Mouse (Mus musculus) lung, embryonic 16.5 days (tissue): ENCODE data around the gene Kcnj8. TPM values are rescaled to one million over a fixed set of nuclear protein-coding genes. Genes with fewer than 3 reads are reported as not detected.

Experiments
- ATAC-seq: fragments of 200-750 bp; cut with Nextera tagmentation; 2 replicates; pipeline ENCODE4 v1.8.0; 2017; ENCODE audit warnings: low read depth, mild to moderate bottlenecking, moderate library complexity
- H3K27ac ChIP-seq: fragments of 300-500 bp; sonication (generic); 2 replicates; pipeline ENCODE4 v1.5.1; 2014; ENCODE audit warnings: mild to moderate bottlenecking, control low read depth, low read length
- H3K27me3 ChIP-seq: fragments of 300-500 bp; sonication (generic); 2 replicates; pipeline ENCODE4 v1.6.1; 2014; ENCODE audit warnings: low read depth, low read length, mixed read lengths; ENCODE audit not compliant: control insufficient read depth, insufficient read depth
- H3K36me3 ChIP-seq: fragments of 300-500 bp; sonication (generic); 2 replicates; pipeline ENCODE4 v1.6.1; 2014; ENCODE audit warnings: low read length; ENCODE audit not compliant: control insufficient read depth, insufficient read depth
- H3K4me1 ChIP-seq: fragments of 300-500 bp; sonication (generic); replicated peaks from 2 replicates; pipeline ENCODE4 v1.6.1; 2014; ENCODE audit warnings: low read length, mixed read lengths; ENCODE audit not compliant: control insufficient read depth, insufficient read depth
- H3K4me2 ChIP-seq: fragments of 300-500 bp; sonication (generic); 2 replicates; pipeline ENCODE4 v1.6.1; 2014; ENCODE audit warnings: low read depth, low read length, control low read depth
- H3K4me3 ChIP-seq: fragments of 300-500 bp; sonication (generic); 2 replicates; pipeline ENCODE4 v1.5.1; 2014; ENCODE audit warnings: mild to moderate bottlenecking, low read length, control low read depth
- H3K9ac ChIP-seq: fragments of 300-500 bp; sonication (generic); 2 replicates; pipeline ENCODE4 v1.6.1; 2014; ENCODE audit warnings: low read length, control low read depth
- H3K9me3 ChIP-seq: fragments of 300-500 bp; sonication (generic); 2 replicates; pipeline ENCODE4 v1.6.1; 2016; ENCODE audit warnings: low read length; ENCODE audit not compliant: control insufficient read depth
- WGBS: fragments of 180-500 bp; shearing (Covaris S2); extraction: QIAGEN DNeasy Blood & Tissue Kit; methylation state at CpG from one replicate; pipeline ENCODE4 v1.1.7; 2014; 5-methylcytosine and 5-hydroxymethylcytosine counted together
- polyA plus RNA-seq: library from polyadenylated mRNA; unstranded; fragments of >200 nt; fragmentation: Nextera tagmentation; extraction: Ambion mirVana; gene quantifications from 2 replicates; pipeline ENCODE4 v1.2.1, GENCODE M21; 2015

The Kcnj8 gene
- polyA plus RNA-seq, result 17.8 and 18.8 TPM in 2 replicates

GRCm38 (mm10) chr6:142571055-142571618, at the start of gene Kcnj8:
Gene Kcnj8, minus strand, starts transcription at chr6:142571614.
- H3K4me2 ChIP-seq, result peak within 1 kb of the TSS; percentile 87
- H3K4me1 ChIP-seq, result peaks cover 20% of the 10 kb centered on the region
- H3K9me3 ChIP-seq, result no peaks in the 10 kb centered on the region
- H3K36me3 ChIP-seq, result no peaks in the 10 kb centered on the region
- ATAC-seq, result peak; percentile 87
- H3K27me3 ChIP-seq, result peaks cover 20% of the 10 kb centered on the region
- H3K9ac ChIP-seq, result peak within 1 kb of the TSS; percentile 48
- WGBS, result under 1% methylated on average over 31 of the region's 34 CpGs
- H3K4me3 ChIP-seq, result peak within 1 kb of the TSS; percentile 53
- peak within 1 kb of the TSS; percentile 34; the same call in 1 of the 2 replicates for H3K27ac ChIP-seq

GRCm38 (mm10) chr6:142616659-142617058, 45.2 kb upstream of the Kcnj8 start:
- Histone ChIP-seq H3K9me3 (no peaks in the 10 kb centered on the region), H3K4me3 (no peak overlapping the region), H3K4me1 (peaks cover 2% of the 10 kb centered on the region; the same call in 1 of the 2 replicates), H3K36me3 (no peaks in the 10 kb centered on the region), H3K27ac (no peak overlapping the region), H3K9ac (no peak overlapping the region), H3K27me3 (no peaks in the 10 kb centered on the region), H3K4me2 (no peak overlapping the region)
- peak; percentile 80 for ATAC-seq
- 23% methylated on average over 3 of the region's 3 CpGs for WGBS

- H3K4me3 ChIP-seq, result no peak overlapping the region
- H3K9me3 ChIP-seq, result no peaks in the 10 kb centered on the region
- no peak overlapping the region for H3K27ac ChIP-seq
- WGBS, result 47% methylated on average over 10 of the region's 10 CpGs
- H3K36me3 ChIP-seq, result no peaks in the 10 kb centered on the region
- peak; percentile 73 for ATAC-seq
- H3K27me3 ChIP-seq, result no peaks in the 10 kb centered on the region
- H3K4me2 ChIP-seq, result no peak overlapping the region
- H3K4me1 ChIP-seq, result peaks cover 2% of the 10 kb centered on the region; the same call in 1 of the 2 replicates
- no peak overlapping the region for H3K9ac ChIP-seq
Observed at GRCm38 (mm10) chr6:142614324-142614723, 42.9 kb upstream of the Kcnj8 start.

GRCm38 (mm10) chr6:142612366-142612765, 41.0 kb upstream of the Kcnj8 start:
- Histone ChIP-seq H3K9ac (no peak overlapping the region), H3K9me3 (no peaks in the 10 kb centered on the region), H3K36me3 (no peaks in the 10 kb centered on the region), H3K4me1 (peaks cover 2% of the 10 kb centered on the region; the same call in 1 of the 2 replicates), H3K4me3 (no peak overlapping the region), H3K27me3 (no peaks in the 10 kb centered on the region), H3K27ac (no peak overlapping the region), H3K4me2 (no peak overlapping the region)
- no peak for ATAC-seq
- WGBS, result 74% methylated on average over 8 of the region's 8 CpGs

- no peak overlapping the region for H3K9ac ChIP-seq
- ATAC-seq, result peak; percentile 51
- H3K4me2 ChIP-seq, result no peak overlapping the region
- 45% methylated on average over 9 of the region's 9 CpGs for WGBS
- no peaks in the 10 kb centered on the region for H3K9me3 ChIP-seq
- H3K36me3 ChIP-seq, result no peaks in the 10 kb centered on the region
- no peaks in the 10 kb centered on the region for H3K27me3 ChIP-seq
- H3K4me3 ChIP-seq, result no peak overlapping the region
- no peaks in the 10 kb centered on the region; the same call in 1 of the 2 replicates for H3K4me1 ChIP-seq
- H3K27ac ChIP-seq, result 0 out of 2 replicates have a peak overlapping the region, but pooled peaks have one; percentile 38
Observed at GRCm38 (mm10) chr6:142609401-142610373, 38.3 kb upstream of the Kcnj8 start.

GRCm38 (mm10) chr6:142607080-142607479, 35.7 kb upstream of the Kcnj8 start:
- Histone ChIP-seq H3K36me3 (no peaks in the 10 kb centered on the region), H3K4me1 (no peaks in the 10 kb centered on the region), H3K27me3 (no peaks in the 10 kb centered on the region), H3K4me3 (no peak overlapping the region), H3K9ac (no peak overlapping the region), H3K27ac (no peak overlapping the region), H3K4me2 (no peak overlapping the region), H3K9me3 (no peaks in the 10 kb centered on the region)
- ATAC-seq, result no peak
- WGBS, result 61% methylated on average over 7 of the region's 7 CpGs

GRCm38 (mm10) chr6:142602772-142603171, 31.4 kb upstream of the Kcnj8 start:
- no peak for ATAC-seq
- no peak overlapping the region for H3K4me3 ChIP-seq
- H3K9ac ChIP-seq, result no peak overlapping the region
- H3K4me1 ChIP-seq, result no peaks in the 10 kb centered on the region
- H3K27me3 ChIP-seq, result no peaks in the 10 kb centered on the region
- H3K36me3 ChIP-seq, result no peaks in the 10 kb centered on the region
- no peak overlapping the region for H3K27ac ChIP-seq
- H3K4me2 ChIP-seq, result no peak overlapping the region
- 64% methylated on average over 6 of the region's 6 CpGs for WGBS
- no peaks in the 10 kb centered on the region for H3K9me3 ChIP-seq

- no peak overlapping the region for H3K27ac ChIP-seq
- no peak for ATAC-seq
- H3K4me2 ChIP-seq, result no peak overlapping the region
- no peak overlapping the region for H3K4me3 ChIP-seq
- H3K4me1 ChIP-seq, result no peaks in the 10 kb centered on the region
- no peaks in the 10 kb centered on the region for H3K9me3 ChIP-seq
- no peaks in the 10 kb centered on the region for H3K27me3 ChIP-seq
- no peak overlapping the region for H3K9ac ChIP-seq
- H3K36me3 ChIP-seq, result no peaks in the 10 kb centered on the region
- WGBS, result 75% methylated on average over 4 of the region's 4 CpGs
Observed at GRCm38 (mm10) chr6:142578831-142579230, 7.4 kb upstream of the Kcnj8 start.

- 75% methylated on average over 6 of the region's 6 CpGs for WGBS
- no peaks in the 10 kb centered on the region for H3K9me3 ChIP-seq
- no peak overlapping the region for H3K27ac ChIP-seq
- no peaks in the 10 kb centered on the region for H3K36me3 ChIP-seq
- H3K9ac ChIP-seq, result no peak overlapping the region
- H3K4me1 ChIP-seq, result peaks cover 1% of the 10 kb centered on the region; the same call in 1 of the 2 replicates
- no peak overlapping the region for H3K4me2 ChIP-seq
- no peaks in the 10 kb centered on the region; the same call in 1 of the 2 replicates for H3K27me3 ChIP-seq
- ATAC-seq, result no peak
- H3K4me3 ChIP-seq, result no peak overlapping the region
Observed at GRCm38 (mm10) chr6:142577801-142578200, 6.4 kb upstream of the Kcnj8 start.
